Mouse (Mus musculus): ENCODE results near the gene Olfr1347.

DNA sequence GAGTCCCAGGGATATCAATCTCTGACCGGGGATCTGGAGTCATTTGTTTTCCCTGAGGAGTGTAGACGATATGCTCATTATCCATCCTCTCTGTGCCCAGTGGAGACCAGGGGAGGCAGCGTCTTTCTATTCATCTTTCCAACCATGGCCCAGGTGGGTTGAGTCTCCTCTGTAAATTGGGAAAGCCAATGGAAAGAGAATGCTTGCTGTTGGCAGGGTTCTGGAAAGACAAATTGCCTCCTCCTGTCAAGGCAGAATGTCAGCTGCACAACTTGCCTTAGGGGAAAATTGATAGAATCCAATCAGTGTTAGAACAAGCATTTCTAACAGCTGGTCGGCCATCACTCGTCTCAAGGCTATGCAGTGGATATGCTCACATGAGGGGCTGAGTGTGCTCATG, 23.3 kb upstream of the Olfr1347 start, which contains the start of gene Olfr1349:
- TF ChIP-seq CTCF (IDR thresholded peaks at IDR 0.05; ENCODE audit: insufficient read depth, low read depth, low read length) (no peak), POLR2A (IDR thresholded peaks at IDR 0.05; ENCODE audit: insufficient read depth, low read depth, low read length) (no peak)

All from olfactory bulb, adult 2 months (tissue).